Mouse (Mus musculus) embryonic facial prominence, embryonic 11.5 days (tissue): ENCODE results near the gene Lhx5. TPM values are rescaled to one million over a fixed set of nuclear protein-coding genes. Genes with fewer than 3 reads are reported as not detected.

ENCODE experiments used
- ATAC-seq: fragments of 200-750 bp; cut with Nextera tagmentation; replicated peaks from 2 replicates; pipeline ENCODE4 v1.8.0; 2017; ENCODE audit warnings: low read depth; ENCODE audit not compliant: insufficient number of reproducible peaks, low FRiP score, low TSS enrichment
- DNase-seq: peaks from one replicate; pipeline ENCODE4 v3.0.0-alpha.2; 2015; ENCODE audit warnings: low spot score
- H3K27ac ChIP-seq: fragments of 300-500 bp; sonication (generic); replicated peaks from 2 replicates; pipeline ENCODE4 v1.5.1; 2014; ENCODE audit warnings: mild to moderate bottlenecking, low read depth, low read length, control low read depth
- H3K27me3 ChIP-seq: fragments of 300-500 bp; sonication (generic); 2 replicates; pipeline ENCODE4 v1.6.1; 2014; ENCODE audit warnings: mild to moderate bottlenecking, low read length, moderate library complexity, mixed read lengths; ENCODE audit not compliant: control insufficient read depth, insufficient read depth
- H3K36me3 ChIP-seq: fragments of 300-500 bp; sonication (generic); replicated peaks from 2 replicates; pipeline ENCODE4 v1.6.1; 2014; ENCODE audit warnings: low read depth, mild to moderate bottlenecking, low read length, moderate library complexity, mixed read lengths; ENCODE audit not compliant: control insufficient read depth, insufficient read depth
- H3K4me1 ChIP-seq: fragments of 300-500 bp; sonication (generic); 2 replicates; pipeline ENCODE4 v1.6.1; 2014; ENCODE audit warnings: low read length, mixed read lengths; ENCODE audit not compliant: control insufficient read depth, insufficient read depth
- H3K4me2 ChIP-seq: fragments of 300-500 bp; sonication (generic); 2 replicates; pipeline ENCODE4 v1.6.1; 2014; ENCODE audit warnings: low read depth, mild to moderate bottlenecking, control low read depth, low read length, moderate library complexity
- H3K4me3 ChIP-seq: fragments of 300-500 bp; sonication (generic); 2 replicates; pipeline ENCODE4 v1.5.1; 2014; ENCODE audit warnings: low read depth, low read length, control low read depth
- H3K9ac ChIP-seq: fragments of 300-500 bp; sonication (generic); replicated peaks from 2 replicates; pipeline ENCODE4 v1.6.1; 2014; ENCODE audit warnings: mild to moderate bottlenecking, control low read depth, low read length
- H3K9me3 ChIP-seq: fragments of 300-500 bp; sonication (generic); replicated peaks from 2 replicates; pipeline ENCODE4 v1.6.1; 2016; ENCODE audit warnings: mild to moderate bottlenecking, low read length, inconsistent platforms, mixed read lengths; ENCODE audit not compliant: control insufficient read depth
- WGBS: fragments of 180-500 bp; shearing (Covaris S2); extraction: QIAGEN DNeasy Blood & Tissue Kit; methylation state at CpG from one replicate; pipeline ENCODE4 v1.1.7; 2014; 5-methylcytosine and 5-hydroxymethylcytosine counted together
- polyA plus RNA-seq: library from polyadenylated mRNA; unstranded; fragments of >200 nt; fragmentation: Nextera tagmentation; extraction: Ambion mirVana; gene quantifications from 2 replicates; pipeline ENCODE4 v1.2.1, GENCODE M21; 2014

Gene Lhx5
- polyA plus RNA-seq, 1 experiment from 2014 or later, result 1.5 TPM

DNA sequence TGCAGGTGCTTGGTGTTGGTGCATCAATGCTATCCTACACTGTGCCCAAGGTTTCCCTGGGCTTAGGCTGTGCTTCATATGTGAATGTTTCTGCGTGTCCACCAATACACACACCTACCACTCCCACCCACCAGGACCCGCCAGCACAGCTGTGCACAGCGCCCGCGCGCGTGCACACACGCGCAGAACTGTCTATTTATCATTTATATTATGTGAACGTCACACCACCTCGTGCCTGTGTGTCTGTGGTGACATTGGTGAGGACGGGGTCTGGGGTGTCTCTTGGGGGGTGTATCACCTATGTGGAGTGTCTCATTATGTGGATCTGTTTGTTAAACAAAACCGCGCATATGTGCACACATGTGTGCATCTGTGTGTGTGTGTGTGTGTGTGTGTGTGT, 22.6 kb upstream of the Lhx5 start:
- DNase-seq (no peak), ATAC-seq (0 out of 2 replicates have a peak, but pooled peaks have one; percentile 40)
- Histone ChIP-seq H3K9ac (no peak overlapping the region), H3K4me3 (no peak overlapping the region), H3K9me3 (no peaks in the 10 kb centered on the region), H3K4me1 (no peaks in the 10 kb centered on the region), H3K36me3 (no peaks in the 10 kb centered on the region), H3K27ac (no peak overlapping the region), H3K27me3 (peaks cover 22% of the 10 kb centered on the region), H3K4me2 (no peak overlapping the region)
- 74% methylated on average over 14 of the region's 14 CpGs for WGBS

DNA sequence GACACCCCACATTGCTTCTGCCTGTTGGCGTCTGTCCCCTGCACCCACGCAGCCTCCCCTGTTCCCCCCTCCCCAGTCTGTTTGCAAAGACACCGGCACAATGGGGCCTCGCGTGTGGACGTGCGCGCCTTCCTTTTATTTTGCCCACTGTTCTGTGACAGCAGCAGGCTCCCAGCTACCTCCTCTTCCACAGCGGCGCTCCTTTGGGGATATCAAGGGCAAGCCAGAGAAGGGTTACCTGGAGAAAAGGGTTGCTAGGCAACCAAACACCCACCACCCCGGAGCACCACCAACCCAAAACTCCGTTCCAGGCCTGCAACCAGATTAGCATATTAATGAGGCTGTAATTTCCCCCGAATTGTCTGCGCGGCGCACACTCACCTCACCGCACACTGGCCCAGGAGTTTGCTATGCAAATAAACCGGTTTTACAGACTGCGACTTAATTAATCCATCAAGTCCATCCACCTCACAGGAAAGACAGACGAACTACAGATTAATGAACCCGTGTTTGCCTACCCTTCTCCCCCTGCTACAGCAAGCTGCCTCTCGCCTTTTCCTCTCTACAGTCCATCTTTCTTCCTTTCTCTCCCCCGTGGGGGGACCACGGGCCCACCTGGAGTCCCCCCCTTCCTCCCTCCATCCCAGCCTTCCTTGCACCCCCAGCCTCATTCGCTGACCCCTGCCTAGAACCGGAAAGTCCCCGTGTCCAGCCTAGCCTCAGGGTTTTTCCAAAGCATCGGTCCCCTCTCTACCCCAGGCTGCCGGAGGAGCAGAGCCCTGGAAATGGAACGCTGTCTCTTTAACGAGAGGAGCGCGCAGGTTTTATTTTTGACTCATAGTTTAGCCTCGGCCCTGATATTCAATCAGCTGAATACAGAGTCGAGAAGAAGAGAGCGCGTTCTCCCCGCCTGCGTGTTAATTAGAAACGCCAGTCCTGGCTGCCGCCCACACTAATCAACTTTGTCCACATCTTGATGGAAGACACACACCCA, 21.8 kb upstream of the Lhx5 start:
- Histone ChIP-seq H3K36me3 (no peaks in the 10 kb centered on the region), H3K4me2 (peak overlapping the region; percentile 19; the same call in 1 of the 2 replicates), H3K9me3 (no peaks in the 10 kb centered on the region), H3K27ac (no peak overlapping the region), H3K4me1 (no peaks in the 10 kb centered on the region), H3K4me3 (no peak overlapping the region; the same call in 1 of the 2 replicates), H3K27me3 (peaks cover 22% of the 10 kb centered on the region), H3K9ac (no peak overlapping the region)
- 1% methylated on average over 40 of the region's 41 CpGs for WGBS
- DNase-seq (no peak), ATAC-seq (no peak)

DNA sequence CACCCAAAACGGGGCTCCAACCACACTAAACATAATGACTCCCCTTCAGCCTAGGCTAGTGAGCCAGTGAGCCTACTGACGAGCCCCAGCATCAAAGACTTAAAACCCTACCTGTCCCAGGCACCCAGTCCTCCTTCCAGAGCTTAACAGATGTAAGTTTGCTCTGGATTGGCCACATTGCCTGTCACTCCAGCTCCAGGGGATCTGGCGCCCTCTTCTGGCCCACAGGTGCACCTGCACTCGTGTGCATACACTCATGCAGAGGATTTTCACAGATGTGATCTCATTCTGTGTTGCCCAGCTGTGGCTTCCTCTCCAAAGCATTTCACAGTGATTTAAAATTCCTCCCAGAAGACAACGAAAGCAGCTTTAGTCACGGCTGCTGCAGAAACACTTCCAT, 18.1 kb upstream of the Lhx5 start:
- Histone ChIP-seq H3K36me3 (no peaks in the 10 kb centered on the region), H3K9me3 (no peaks in the 10 kb centered on the region), H3K4me1 (no peaks in the 10 kb centered on the region), H3K9ac (no peak overlapping the region), H3K27ac (no peak overlapping the region), H3K4me3 (no peak overlapping the region), H3K27me3 (peaks cover 26% of the 10 kb centered on the region), H3K4me2 (no peak overlapping the region)
- 85% methylated on average over 6 of the region's 6 CpGs for WGBS
- DNase-seq (no peak), ATAC-seq (no peak)

DNA sequence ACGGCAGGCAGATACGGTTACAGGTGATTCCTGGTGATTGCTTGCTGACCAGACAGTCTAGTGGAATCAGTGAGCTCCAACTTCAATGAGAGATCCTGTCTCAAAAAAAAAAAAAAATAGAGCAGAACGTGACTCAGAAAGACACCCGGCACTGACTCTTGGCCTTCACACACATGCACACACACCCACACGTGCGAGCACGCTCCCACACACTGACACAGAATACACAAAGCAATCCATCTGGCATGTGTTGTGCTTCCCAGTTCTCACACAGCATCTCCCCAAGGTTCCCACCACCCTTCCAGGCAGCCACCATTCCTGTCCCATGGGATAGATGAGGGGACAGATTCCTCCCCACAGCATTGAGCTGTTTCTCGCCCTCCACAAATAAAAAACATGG, 11.4 kb upstream of the Lhx5 start:
- no peak for ATAC-seq
- Histone ChIP-seq H3K9ac (no peak overlapping the region), H3K4me3 (no peak overlapping the region), H3K27ac (no peak overlapping the region), H3K36me3 (no peaks in the 10 kb centered on the region), H3K9me3 (no peaks in the 10 kb centered on the region), H3K4me1 (no peaks in the 10 kb centered on the region), H3K27me3 (peaks cover 22% of the 10 kb centered on the region), H3K4me2 (no peak overlapping the region)
- WGBS, result 82% methylated on average over 8 of the region's 8 CpGs
- DNase-seq, result no peak

DNA sequence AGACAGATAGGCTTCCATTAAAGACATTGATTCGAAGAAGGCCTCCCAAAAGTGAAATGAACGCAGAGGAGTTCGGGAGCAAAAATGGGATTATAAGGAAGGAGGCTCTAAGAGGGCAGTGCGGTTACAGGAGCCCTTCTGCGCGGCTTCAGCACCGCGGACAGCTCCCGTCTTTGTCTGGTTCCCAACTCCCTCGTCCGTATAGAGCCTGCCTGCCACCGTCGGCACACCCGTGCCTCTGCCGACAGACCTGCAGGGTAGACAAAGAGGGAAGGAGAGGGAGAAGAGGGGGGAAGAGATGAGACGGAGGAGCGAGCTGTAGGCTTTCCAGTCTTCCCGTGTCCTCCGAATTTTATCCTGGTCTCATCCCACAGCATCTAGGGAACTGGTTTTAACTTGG, 7.5 kb upstream of the Lhx5 start:
- peak; percentile 94 for DNase-seq
- H3K9me3 ChIP-seq, result no peaks in the 10 kb centered on the region
- WGBS, result under 1% methylated on average over 19 of the region's 19 CpGs
- H3K4me3 ChIP-seq, result no peak overlapping the region
- H3K27me3 ChIP-seq, result peaks cover 52% of the 10 kb centered on the region
- no peaks in the 10 kb centered on the region for H3K36me3 ChIP-seq
- H3K9ac ChIP-seq, result no peak overlapping the region
- no peaks in the 10 kb centered on the region; the same call in 1 of the 2 replicates for H3K4me1 ChIP-seq
- ATAC-seq, result peak; percentile 64; the same call in 1 of the 2 replicates
- no peak overlapping the region for H3K27ac ChIP-seq
- H3K4me2 ChIP-seq, result no peak overlapping the region

DNA sequence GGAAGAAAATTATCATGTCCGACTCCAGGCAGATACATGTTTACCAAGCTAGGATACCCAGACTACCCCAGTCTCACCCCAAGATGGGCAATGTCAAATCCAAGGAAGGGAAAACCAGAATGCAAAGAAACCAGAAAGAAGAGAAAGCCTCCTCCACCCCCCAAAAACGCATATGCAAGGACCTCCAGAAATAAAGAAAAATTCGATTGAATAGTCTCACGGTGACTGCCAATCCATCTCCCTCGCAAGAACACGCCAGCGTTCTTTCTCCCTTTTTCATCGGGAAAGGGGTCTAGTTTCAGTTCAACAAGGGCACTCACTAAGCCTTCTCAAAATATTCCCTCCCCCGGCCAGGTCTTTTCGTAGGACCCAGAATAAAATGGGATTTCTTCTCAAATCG, 6.8 kb upstream of the Lhx5 start:
- Histone ChIP-seq H3K27ac (no peak overlapping the region), H3K9ac (no peak overlapping the region), H3K4me1 (no peaks in the 10 kb centered on the region; the same call in 1 of the 2 replicates), H3K4me3 (no peak overlapping the region), H3K9me3 (no peaks in the 10 kb centered on the region), H3K27me3 (peaks cover 57% of the 10 kb centered on the region), H3K4me2 (no peak overlapping the region), H3K36me3 (no peaks in the 10 kb centered on the region)
- 1% methylated on average over 11 of the region's 11 CpGs for WGBS
- ATAC-seq (no peak), DNase-seq (peak; percentile 1)

DNA sequence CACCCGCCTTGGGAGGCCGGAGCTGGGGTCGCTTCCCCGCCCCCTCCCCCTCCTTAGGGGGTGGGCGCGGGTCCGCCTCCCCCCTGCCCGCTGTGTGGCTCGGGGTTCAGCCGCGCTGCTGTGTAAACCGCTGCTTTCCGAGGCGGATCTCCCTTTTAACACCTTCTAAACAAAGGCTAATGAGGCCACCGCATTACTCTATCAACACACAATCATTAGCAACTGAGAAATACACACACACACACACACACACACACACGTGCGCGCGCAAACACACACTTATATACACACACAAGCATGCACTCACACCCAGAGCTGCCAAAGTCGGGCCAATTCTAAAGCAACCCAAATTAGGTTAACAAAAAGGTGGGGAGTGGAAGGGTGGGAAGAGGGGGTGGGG, 5.8 kb upstream of the Lhx5 start:
- no peak overlapping the region for H3K9ac ChIP-seq
- no peaks in the 10 kb centered on the region for H3K36me3 ChIP-seq
- no peak overlapping the region for H3K27ac ChIP-seq
- DNase-seq, result no peak
- no peaks in the 10 kb centered on the region for H3K9me3 ChIP-seq
- peaks cover 64% of the 10 kb centered on the region for H3K27me3 ChIP-seq
- no peak overlapping the region for H3K4me2 ChIP-seq
- H3K4me1 ChIP-seq, result no peaks in the 10 kb centered on the region; the same call in 1 of the 2 replicates
- H3K4me3 ChIP-seq, result no peak overlapping the region
- under 1% methylated on average over 11 of the region's 20 CpGs for WGBS
- no peak for ATAC-seq

DNA sequence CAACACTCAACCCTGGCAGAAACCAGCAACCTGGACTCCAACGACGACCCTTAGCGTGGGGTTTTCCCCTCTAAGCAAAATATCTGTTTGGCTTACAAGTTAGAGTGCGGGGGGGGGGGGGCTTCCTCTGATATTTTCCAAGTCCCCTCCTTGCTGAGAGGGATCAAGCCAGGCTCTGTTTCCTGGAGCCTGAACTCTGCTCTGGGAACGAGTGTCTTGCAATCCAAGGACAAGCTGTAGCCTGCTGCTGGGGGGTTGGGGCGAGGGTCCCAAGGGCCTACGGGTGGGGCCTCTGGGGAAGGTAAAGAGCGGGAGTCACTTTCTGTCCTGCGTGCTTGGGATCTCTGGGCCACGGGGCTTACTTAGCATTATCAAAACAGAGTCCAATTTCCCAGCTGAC, 4.9 kb upstream of the Lhx5 start:
- H3K27ac ChIP-seq, result no peak overlapping the region
- H3K9ac ChIP-seq, result no peak overlapping the region
- no peak for DNase-seq
- no peaks in the 10 kb centered on the region for H3K36me3 ChIP-seq
- no peak overlapping the region for H3K4me3 ChIP-seq
- no peak for ATAC-seq
- 4% methylated on average over 10 of the region's 10 CpGs for WGBS
- H3K4me1 ChIP-seq, result no peaks in the 10 kb centered on the region; the same call in 1 of the 2 replicates
- H3K9me3 ChIP-seq, result no peaks in the 10 kb centered on the region
- H3K27me3 ChIP-seq, result peaks cover 73% of the 10 kb centered on the region
- no peak overlapping the region for H3K4me2 ChIP-seq
